In the genomic region with DNA sequence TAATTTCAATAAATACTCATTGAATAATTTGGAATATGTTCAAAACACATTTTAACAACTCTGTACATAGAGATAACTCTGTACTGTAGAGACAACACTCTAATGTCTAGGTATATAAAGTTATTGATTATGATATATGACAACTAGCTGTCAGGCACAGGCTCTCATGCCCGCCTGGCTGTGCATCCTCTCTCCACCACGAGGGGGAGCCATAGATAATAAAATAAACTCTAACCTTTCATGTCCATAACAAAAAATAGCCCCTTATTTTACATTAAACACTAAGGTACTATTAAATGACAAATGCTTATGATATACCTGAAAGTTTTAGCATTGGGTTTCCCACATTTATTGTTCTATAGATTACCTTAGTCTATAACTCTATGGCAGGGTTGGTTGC, we compare ENCODE assay signal across 8 mouse cellular contexts. TPM values are rescaled to one million over a fixed set of nuclear protein-coding genes. Genes with fewer than 3 reads are reported as not detected.
DNase-seq lines count a peak whose midpoint lies in the region; TF ChIP-seq lines count a peak whose summit lies in the region.
"Had no signal": no experiment of that assay in that cellular context is flagged by ENCODE, and none has a peak within 500 bp of the region (broad histone marks: within the 10 kb centered on the region; RNA-seq: fewer than 3 reads in every experiment).

No protein-coding gene starts in this region.

- intact Hi-C loops in gastrocnemius, adult 2 months (cut with DNase I): loop anchor here (2.0 to 5.0 kb wide), 2 partner anchors 281 to 701 kb away; no protein-coding TSS in a partner anchor

- TF ChIP-seq POLR2A in ES-Bruce4 (IDR thresholded peaks at IDR 0.05; ENCODE audit: insufficient read depth, low read length): no peak
- TF ChIP-seq POLR2A in spleen, adult 2 months (IDR thresholded peaks at IDR 0.05; ENCODE audit: low read depth, low read length): no peak

- TF ChIP-seq EP300 in ES-Bruce4 (IDR thresholded peaks at IDR 0.05; ENCODE audit: insufficient read depth, low read depth, low read length): no peak

- peak; percentile 65 for TF ChIP-seq CTCF in ES-Bruce4 (IDR thresholded peaks at IDR 0.05; ENCODE audit: low read depth, low read length)
- TF ChIP-seq CTCF in gastrocnemius, adult 2 months (IDR thresholded peaks at IDR 0.05): peak; percentile 99; the same call in 1 of the 2 replicates
- peak; percentile 78; the same call in 1 of the 2 replicates for TF ChIP-seq CTCF in spleen, adult 2 months (IDR thresholded peaks at IDR 0.05; ENCODE audit: extremely low read depth, insufficient read depth, insufficient read length, insufficient replicate concordance)

- no peaks in the 10 kb centered on the region for H3K4me1 ChIP-seq in ES-Bruce4 (ENCODE audit: control insufficient read depth, insufficient read depth, low read length)
- H3K4me1 ChIP-seq in spleen, adult 2 months (ENCODE audit: control insufficient read depth, insufficient read depth, insufficient read length): no peaks in the 10 kb centered on the region
- H3K4me1 ChIP-seq: limb, embryonic 13.5 days had no signal

- H3K4me3 ChIP-seq in ES-Bruce4 (ENCODE audit: low read depth, low read length): no peak overlapping the region
- no peak overlapping the region for H3K4me3 ChIP-seq in gastrocnemius, adult 2 months
- H3K4me3 ChIP-seq in spleen, adult 2 months (ENCODE audit: extremely low read depth, insufficient read depth, insufficient read length): no peak overlapping the region
- H3K4me3 ChIP-seq: limb, embryonic 13.5 days had no signal

- no peaks in the 10 kb centered on the region for H3K27me3 ChIP-seq in ES-Bruce4 (ENCODE audit: control insufficient read depth, insufficient read depth, low read length, poor library complexity, severe bottlenecking)
- H3K27me3 ChIP-seq in spleen, adult 2 months (ENCODE audit: control insufficient read depth, insufficient read depth, low read length): no peaks in the 10 kb centered on the region
- H3K27me3 ChIP-seq: limb, embryonic 13.5 days had no signal

- DNase-seq in CD4-positive helper T cell, adult 2 months (ENCODE audit: low read depth, low spot score): peak; percentile 60
- DNase-seq in cerebellum, adult 8-10 months: peak; percentile 66
- DNase-seq in gastrocnemius, adult 2 months: peak; percentile 58
- DNase-seq in layer of hippocampus, adult 18-20 months (ENCODE audit: low spot score in 2 of 2): peak; percentile 46 to 87
- DNase-seq in lung, postnatal 25 days (ENCODE audit: low spot score): peak; percentile 77
- DNase-seq in spleen, adult 2 months (ENCODE audit: low read depth in 1 of 2, low spot score in 2 of 2): peak in 1 of 2 experiments; percentile 64

- H3K27ac ChIP-seq in ES-Bruce4 (ENCODE audit: insufficient read depth, low read length): no peak overlapping the region
- no peak overlapping the region for H3K27ac ChIP-seq in gastrocnemius, adult 2 months
- no peak overlapping the region for H3K27ac ChIP-seq in spleen, adult 2 months (ENCODE audit: insufficient read depth, low read length)
- H3K27ac ChIP-seq: limb, embryonic 13.5 days had no signal

- no peaks in the 10 kb centered on the region for H3K36me3 ChIP-seq in ES-Bruce4 (ENCODE audit: control insufficient read depth, insufficient read depth, low read length, poor library complexity, severe bottlenecking)
- H3K36me3 ChIP-seq in spleen, adult 2 months (ENCODE audit: control insufficient read depth, insufficient read depth, low read length): no peaks in the 10 kb centered on the region
- H3K36me3 ChIP-seq: limb, embryonic 13.5 days had no signal

- H3K9ac ChIP-seq in ES-Bruce4 (ENCODE audit: low read depth, poor library complexity, severe bottlenecking): no peak overlapping the region
- H3K9ac ChIP-seq: limb, embryonic 13.5 days had no signal

- 1% methylated on average over 2 of the region's 2 CpGs for WGBS in spleen, adult 2 months

- H3K9me3 ChIP-seq in ES-Bruce4 (replicated peaks; ENCODE audit: control insufficient read depth, insufficient read depth, low read length, poor library complexity, severe bottlenecking): peaks cover 3% of the 10 kb centered on the region

RNA-seq across cellular contexts. Expression of a gene that starts 54.4 kb away (rescaled TPM):
- 96.0 and 99.9 TPM in 2 replicates for polyA plus RNA-seq in ES-Bruce4 (2011; ENCODE audit: insufficient read depth, insufficient read length, low read depth, missing spikeins)
- 1 to 10 TPM; 1.3 to 1.8 TPM for total RNA-seq in gastrocnemius, adult 2 months (2021)
- 1 to 10 TPM; 9.1 to 9.7 TPM for total RNA-seq in layer of hippocampus, adult 18-20 months (2021)
- polyA plus RNA-seq in spleen, adult 2 months (2012; rRNA removed): 4.1 and 5.0 TPM in 2 replicates

RNA-seq across cellular contexts. Expression of a gene that starts 54.5 kb away (rescaled TPM):
- polyA plus RNA-seq in ES-Bruce4 (2011; ENCODE audit: insufficient read depth, insufficient read length, low read depth, missing spikeins): 53.4 and 64.2 TPM in 2 replicates
- total RNA-seq in gastrocnemius, adult 2 months (2021): 1 to 10 TPM; 1.4 to 2.1 TPM
- 1 to 10 TPM; 3.6 to 5.0 TPM for total RNA-seq in layer of hippocampus, adult 18-20 months (2021)
- 1.8 and 2.5 TPM in 2 replicates for polyA plus RNA-seq in spleen, adult 2 months (2012; rRNA removed)
